Mouse (Mus musculus): ENCODE data around the gene Ebp.

DNA sequence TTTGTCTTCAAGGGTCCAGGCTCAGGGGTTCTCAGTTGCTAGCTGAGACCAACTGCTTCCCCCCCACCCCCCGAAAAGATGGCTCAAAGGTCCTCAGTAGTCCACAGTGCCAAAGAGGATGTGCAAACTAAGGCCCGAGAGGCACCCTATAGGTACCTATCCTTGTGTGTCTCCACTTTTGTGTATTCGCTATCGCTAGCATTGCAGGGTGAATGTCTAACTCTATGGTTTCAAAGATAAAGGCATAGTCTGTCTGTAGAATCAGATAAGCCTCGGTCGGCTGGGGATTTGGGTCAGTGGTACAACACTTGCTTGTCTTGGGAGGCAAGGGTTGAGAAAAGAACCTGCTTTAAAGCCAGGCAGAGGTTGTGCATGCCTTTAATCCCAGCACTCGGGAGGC lies 30.2 kb upstream of the Ebp start:
- TF ChIP-seq CTCF (IDR thresholded peaks at IDR 0.05) (no peak), EP300 (IDR thresholded peaks at IDR 0.05) (no peak)

Data from lung, postnatal 0 days (tissue).